Mouse (Mus musculus) CH12.LX (cell line): Measurements from ENCODE around the gene S1pr4.

Experiments used
- E2F4 ChIP-seq: IDR thresholded peaks from 2 replicates; pipeline ENCODE4 v1.6.1; 2011; ENCODE audit warnings: low read depth, low read length, improper control_type of control experiment; ENCODE audit not compliant: insufficient replicate concordance
- MAFK ChIP-seq: IDR thresholded peaks from 2 replicates; pipeline ENCODE4 v1.6.1; 2011; ENCODE audit warnings: low read length, improper control_type of control experiment; ENCODE audit not compliant: insufficient replicate concordance
- MXI1 ChIP-seq: IDR thresholded peaks from 2 replicates; pipeline ENCODE4 v1.6.1; 2011; ENCODE audit warnings: mild to moderate bottlenecking, low read depth, low read length, improper control_type of control experiment
- MYC ChIP-seq: IDR thresholded peaks from 2 replicates; pipeline ENCODE4 v1.6.1; 2011; ENCODE audit warnings: low read depth, mild to moderate bottlenecking, improper control_type of control experiment, low read length
- TBP ChIP-seq: conservative IDR thresholded peaks from 2 replicates; pipeline ENCODE4 v1.6.1; 2011; ENCODE audit warnings: low read depth, low read length, improper control_type of control experiment
- ZMIZ1 ChIP-seq: IDR thresholded peaks from 2 replicates; pipeline ENCODE4 v1.6.1; 2012; ENCODE audit warnings: low read depth, mild to moderate bottlenecking, inconsistent platforms, low read length, improper control_type of control experiment

- no peak for TF ChIP-seq MYC
- no peak for TF ChIP-seq E2F4
- no peak for TF ChIP-seq MAFK
- no peak for TF ChIP-seq MXI1
- TF ChIP-seq ZMIZ1 = no peak
- TF ChIP-seq TBP = no peak
These were observed 32.2 kb downstream of the S1pr4 start for GRCm38 (mm10) chr10:81467670-81468235.
